In genomic region chr16:76372941-76373561, GRCm38 (mm10) we compare ENCODE assay signal across 8 mouse cellular contexts. TPM values are rescaled to one million over a fixed set of nuclear protein-coding genes. Genes with fewer than 3 reads are reported as not detected.
DNase-seq lines count a peak whose midpoint lies in the region; ATAC-seq lines count a peak whose summit lies in the region.

No protein-coding gene starts in this region.

- H3K4me3 ChIP-seq in heart, embryonic 11.5 days (ENCODE audit: low read depth, low read length): peak overlapping the region; percentile 95
- peak overlapping the region; percentile 90 for H3K4me3 ChIP-seq in kidney, embryonic 16.5 days (ENCODE audit: low read length)
- H3K4me3 ChIP-seq in liver, embryonic 12.5 days: peak overlapping the region; percentile 89

- H3K27me3 ChIP-seq in heart, embryonic 11.5 days (ENCODE audit: control insufficient read depth, insufficient read depth, low read length): no peaks in the 10 kb centered on the region
- H3K27me3 ChIP-seq in kidney, embryonic 16.5 days (ENCODE audit: insufficient read depth, low read length): no peaks in the 10 kb centered on the region
- no peaks in the 10 kb centered on the region for H3K27me3 ChIP-seq in liver, embryonic 12.5 days (replicated peaks)
- no peaks in the 10 kb centered on the region for H3K27me3 ChIP-seq in splenic B cell, adult 2 months (ENCODE audit: control insufficient read depth, insufficient read depth, low read length, poor library complexity, severe bottlenecking)

- no peaks in the 10 kb centered on the region for H3K36me3 ChIP-seq in heart, embryonic 11.5 days (ENCODE audit: control insufficient read depth, insufficient read depth, low read length)
- no peaks in the 10 kb centered on the region for H3K36me3 ChIP-seq in kidney, embryonic 16.5 days (ENCODE audit: insufficient read depth, low read length)
- H3K36me3 ChIP-seq in liver, embryonic 12.5 days: no peaks in the 10 kb centered on the region
- no peaks in the 10 kb centered on the region for H3K36me3 ChIP-seq in splenic B cell, adult 2 months (ENCODE audit: control insufficient read depth, insufficient read depth, low read length, poor library complexity, severe bottlenecking)

- H3K9ac ChIP-seq in heart, embryonic 11.5 days (ENCODE audit: low read depth, low read length): peak overlapping the region; percentile 97
- H3K9ac ChIP-seq in kidney, embryonic 16.5 days (replicated peaks; ENCODE audit: low read length): peak overlapping the region; percentile 99
- peak overlapping the region; percentile 100 for H3K9ac ChIP-seq in liver, embryonic 12.5 days

- peaks cover 8% of the 10 kb centered on the region; the same call in 1 of the 2 replicates for H3K4me1 ChIP-seq in heart, embryonic 11.5 days (ENCODE audit: control insufficient read depth, insufficient read depth, low read length)
- H3K4me1 ChIP-seq in kidney, embryonic 16.5 days (ENCODE audit: insufficient read depth, low read length): peaks cover 37% of the 10 kb centered on the region
- peaks cover 44% of the 10 kb centered on the region for H3K4me1 ChIP-seq in liver, embryonic 12.5 days

- peak; percentile 60 for ATAC-seq in erythroblast, adult 5-6 weeks (replicated peaks; ENCODE audit: low FRiP score, poor library complexity, severe bottlenecking)
- ATAC-seq in heart, embryonic 11.5 days (replicated peaks; ENCODE audit: insufficient number of reproducible peaks, low FRiP score, low TSS enrichment): peak; percentile 89
- peak; percentile 95 for ATAC-seq in kidney, embryonic 16.5 days (ENCODE audit: low FRiP score, low TSS enrichment)
- ATAC-seq in liver, embryonic 12.5 days: peak; percentile 84

- H3K4me2 ChIP-seq in heart, embryonic 11.5 days: peak overlapping the region; percentile 65
- peak overlapping the region; percentile 78 for H3K4me2 ChIP-seq in kidney, embryonic 16.5 days (replicated peaks; ENCODE audit: low read depth, low read length)
- peak overlapping the region; percentile 85 for H3K4me2 ChIP-seq in liver, embryonic 12.5 days

- 0% methylated on average over 59 of the region's 70 CpGs for WGBS in heart, embryonic 11.5 days (ENCODE audit: insufficient replicate concordance)
- WGBS in kidney, embryonic 16.5 days: 0% methylated on average over 43 of the region's 70 CpGs
- under 1% methylated on average over 60 of the region's 70 CpGs for WGBS in liver, embryonic 12.5 days (ENCODE audit: insufficient replicate concordance)

- DNase-seq in B cell, adult 2 months: peak; percentile 81 to 84
- peak; percentile 95 for DNase-seq in brain, adult 2 months (ENCODE audit: low read depth, low spot score)
- peak; percentile 91 for DNase-seq in naive thymus-derived CD4-positive, alpha-beta T cell, adult 2 months (ENCODE audit: low read depth)
- DNase-seq in splenic B cell, adult 2 months (ENCODE audit: low read depth, low spot score): peak; percentile 83

- no peaks in the 10 kb centered on the region for H3K9me3 ChIP-seq in heart, embryonic 11.5 days (replicated peaks; ENCODE audit: control insufficient read depth, low read length)
- H3K9me3 ChIP-seq in kidney, embryonic 16.5 days (ENCODE audit: low read length): no peaks in the 10 kb centered on the region
- H3K9me3 ChIP-seq in liver, embryonic 12.5 days (replicated peaks): no peaks in the 10 kb centered on the region

- H3K27ac ChIP-seq in heart, embryonic 11.5 days (ENCODE audit: low read depth, low read length): peak overlapping the region; percentile 99
- peak overlapping the region; percentile 97 for H3K27ac ChIP-seq in kidney, embryonic 16.5 days (ENCODE audit: low read length)
- peak overlapping the region; percentile 98 for H3K27ac ChIP-seq in liver, embryonic 12.5 days

RNA-seq across cellular contexts. Expression of gene Nrip1, which starts 0.6 kb away (rescaled TPM):
- 66.7 and 71.5 TPM in 2 replicates for total RNA-seq in erythroblast, adult 5-6 weeks (2015; ENCODE audit: low replicate concordance)
- 68.1 and 82.0 TPM in 2 replicates for total RNA-seq in erythroblast, adult 5-6 weeks (2017; ENCODE audit: low replicate concordance)
- 23.6 and 26.5 TPM in 2 replicates for polyA plus RNA-seq in heart, embryonic 11.5 days (2014; fragmentation: Nextera tagmentation; extraction: Ambion mirVana)
- 49.3 and 57.6 TPM in 2 replicates for polyA plus RNA-seq in kidney, embryonic 16.5 days (2015; fragmentation: Nextera tagmentation; extraction: Ambion mirVana)
- polyA plus RNA-seq in liver, embryonic 12.5 days (2016; fragmentation: Nextera tagmentation; extraction: Ambion mirVana): 32.0 and 32.1 TPM in 2 replicates

Comparison
In these comparisons a context has a peak if more than half of its experiments do, and no peak if none do; other contexts are left out.
1. Peak in every context shown above with its lines: DNase-seq, ATAC-seq, H3K4me3 ChIP-seq and H3K27ac ChIP-seq.